Mouse (Mus musculus) cerebellum, adult 9-11 months (tissue): ENCODE results near the gene Ghr.

Source experiments
- DNase-seq: peaks from one replicate; pipeline ENCODE4 v3.0.0; 2022

Gene Ghr

GRCm38 (mm10) chr15:3356073-3356766, 227.1 kb downstream of the Ghr start:
- no peak for DNase-seq

DNA sequence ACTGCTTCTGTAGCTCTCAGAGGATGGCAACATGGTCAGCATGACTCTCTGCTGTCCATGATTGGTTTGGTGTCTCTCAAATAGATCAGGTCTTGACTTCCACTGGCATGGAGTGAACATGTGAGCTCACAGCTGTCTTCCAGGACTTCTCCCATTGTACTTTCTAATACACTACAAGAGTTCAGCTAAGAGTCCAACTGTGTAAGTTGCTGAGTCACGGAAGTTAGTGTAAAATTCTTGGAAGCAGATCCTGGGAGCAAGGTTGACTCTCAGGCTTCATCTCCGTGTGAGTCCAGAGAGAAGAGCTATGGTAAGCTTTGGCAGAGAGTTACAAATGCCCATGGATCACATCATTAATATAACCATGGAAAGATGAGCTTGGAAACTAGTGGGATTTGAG, 229.6 kb downstream of the Ghr start:
- no peak for DNase-seq

GRCm38 (mm10) chr15:3349306-3350064, 233.8 kb downstream of the Ghr start:
- DNase-seq = no peak

GRCm38 (mm10) chr15:3346682-3347081, 236.6 kb downstream of the Ghr start:
- DNase-seq = no peak

DNA sequence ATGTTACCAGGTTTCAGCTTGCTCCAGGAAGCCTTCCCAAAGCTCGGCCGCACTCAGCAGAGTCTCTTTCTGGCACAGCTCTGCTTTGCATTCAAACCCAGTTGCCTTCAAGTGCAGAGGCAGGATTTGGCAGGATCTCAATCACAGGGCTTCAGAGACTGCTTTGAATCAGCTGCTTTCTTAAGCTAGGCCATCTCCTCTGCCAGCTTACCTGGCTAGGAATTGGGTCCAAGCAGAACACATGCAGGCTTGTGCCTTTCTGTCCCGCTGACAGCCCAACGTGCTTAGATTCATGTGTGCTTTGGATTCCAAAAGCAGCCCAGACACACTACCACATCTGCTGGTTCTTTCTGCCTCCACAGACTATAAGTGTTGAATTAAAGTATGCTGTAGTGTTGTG, 238.7 kb downstream of the Ghr start:
- no peak for DNase-seq

- no peak for DNase-seq
Observed at GRCm38 (mm10) chr15:3341806-3342582, 241.3 kb downstream of the Ghr start.

- DNase-seq = no peak
Observed at GRCm38 (mm10) chr15:3339847-3340246, 243.4 kb downstream of the Ghr start.

GRCm38 (mm10) chr15:3332517-3332916, 250.8 kb downstream of the Ghr start:
- no peak for DNase-seq

DNA sequence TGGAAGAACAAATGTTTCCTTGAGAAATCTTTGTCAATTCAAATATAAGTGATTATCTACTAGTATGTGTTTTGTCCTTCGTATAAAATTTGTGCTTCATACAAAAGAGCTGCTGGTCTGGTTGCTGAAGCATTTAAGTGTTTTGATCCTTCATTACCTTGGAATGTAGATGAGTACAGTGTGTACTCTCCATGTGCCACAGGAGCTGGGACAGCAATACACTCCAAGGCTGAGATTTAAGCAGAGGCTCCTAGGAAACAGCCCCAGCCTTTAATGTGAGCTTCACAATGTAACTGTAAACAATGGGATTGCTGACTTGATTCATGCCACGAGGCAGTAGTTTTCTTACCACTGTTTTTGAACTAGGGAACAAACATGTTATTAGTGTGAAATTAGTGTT, 251.5 kb downstream of the Ghr start:
- DNase-seq = no peak

DNA sequence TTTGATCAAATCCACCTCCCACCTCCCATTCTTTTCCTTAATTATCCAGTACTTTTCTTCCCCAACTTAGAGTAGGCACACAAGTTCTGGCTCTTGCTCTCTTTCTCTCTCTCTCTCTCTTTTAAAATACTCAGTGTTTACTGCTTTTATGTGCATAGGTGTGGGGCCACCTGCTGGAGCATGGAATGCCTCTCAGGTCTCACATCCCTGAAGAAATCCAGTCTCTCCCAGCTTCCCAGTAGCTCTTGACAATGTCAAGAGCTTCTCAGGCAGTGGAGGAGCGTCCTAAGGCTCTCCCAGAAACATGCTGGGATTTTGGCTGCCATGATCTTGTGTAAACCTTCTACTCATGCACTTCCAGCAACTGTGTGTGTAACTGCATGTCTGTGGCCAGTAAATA, 253.0 kb downstream of the Ghr start:
- DNase-seq = no peak

- no peak for DNase-seq
Observed at GRCm38 (mm10) chr15:3323041-3323440, 260.3 kb downstream of the Ghr start.

GRCm38 (mm10) chr15:3319929-3320328, 263.4 kb downstream of the Ghr start:
- no peak for DNase-seq

GRCm38 (mm10) chr15:3316617-3317016, 266.7 kb downstream of the Ghr start:
- DNase-seq = no peak

GRCm38 (mm10) chr15:3312937-3313336, 270.4 kb downstream of the Ghr start:
- no peak for DNase-seq

DNA sequence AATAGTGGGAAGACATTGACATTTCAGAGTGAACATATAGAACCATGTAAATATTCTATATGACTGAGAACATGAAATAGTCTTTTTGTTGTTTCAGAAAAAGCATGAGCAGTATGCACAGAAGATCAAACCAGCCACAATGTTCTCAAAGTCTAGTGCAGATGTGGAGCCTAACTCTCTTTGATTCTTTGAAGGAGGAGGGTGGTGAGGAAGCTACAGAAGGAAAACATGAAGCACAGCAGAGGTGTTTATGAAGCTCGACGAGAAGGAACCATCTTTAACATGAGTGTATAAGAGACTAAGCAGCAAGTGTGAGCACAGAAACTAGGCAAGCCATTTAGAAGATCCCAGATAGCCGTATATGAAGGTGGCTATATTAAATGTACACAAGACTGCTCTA, 273.4 kb downstream of the Ghr start:
- DNase-seq = no peak

DNA sequence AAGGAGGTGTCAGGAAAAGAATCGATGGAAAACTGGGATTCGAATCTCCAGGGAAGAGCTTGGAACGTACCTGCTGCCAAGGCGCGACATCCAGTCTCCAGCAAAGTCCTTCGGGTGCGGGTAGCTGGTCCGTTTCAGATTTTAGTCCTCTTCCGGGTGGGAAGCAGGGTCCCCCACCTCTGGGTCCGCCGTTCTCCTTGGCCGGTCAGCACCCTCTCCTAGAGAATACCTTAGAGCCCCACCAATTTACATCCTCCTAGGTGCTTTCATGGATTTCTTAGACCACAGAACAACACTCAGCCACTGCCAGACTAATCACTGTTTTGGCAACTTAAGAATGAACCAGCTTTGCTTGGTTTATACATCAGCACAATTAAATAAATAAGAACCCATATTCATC, 279.9 kb downstream of the Ghr start, which contains the start of gene Ccdc152:
Ccdc152 (minus strand) TSS at position 101 of the 400 bp plus-strand sequence.
- DNase-seq = no peak

DNA sequence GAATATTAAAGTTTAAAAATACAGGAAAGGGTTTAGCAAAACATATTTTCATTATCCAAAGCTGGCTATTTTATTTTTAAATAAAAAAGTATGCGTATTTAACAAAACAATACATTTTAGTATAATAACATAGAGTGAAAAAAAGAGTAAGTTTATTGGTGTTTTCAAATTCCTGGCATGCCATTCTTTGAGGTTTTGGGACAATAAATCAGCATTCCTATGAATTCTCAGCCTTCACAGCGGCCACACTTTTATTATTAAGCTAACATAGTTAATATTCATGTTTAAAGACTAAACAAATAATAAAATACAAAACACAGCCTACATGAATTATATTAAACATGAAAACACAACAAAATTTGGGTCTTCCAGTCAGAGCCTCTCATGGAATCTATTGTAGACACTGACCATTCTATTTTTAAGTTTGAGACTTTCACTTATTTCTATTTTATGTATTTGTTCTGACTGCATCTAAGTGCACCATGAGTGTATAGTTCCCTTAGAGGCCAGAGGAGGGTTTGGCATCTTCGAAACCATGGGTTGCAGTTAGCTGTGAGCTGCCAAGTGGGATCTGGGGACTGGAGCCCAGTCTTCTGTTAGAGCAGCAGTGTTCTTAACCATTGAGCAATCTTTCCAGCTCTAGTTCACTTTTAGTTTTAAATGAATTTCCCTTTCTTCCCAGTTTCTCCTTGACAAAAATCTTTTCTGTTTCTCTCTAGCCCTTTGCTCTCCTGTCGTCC, 282.8 kb downstream of the Ghr start:
- no peak for DNase-seq

GRCm38 (mm10) chr15:3297615-3298014, 285.7 kb downstream of the Ghr start:
- no peak for DNase-seq

GRCm38 (mm10) chr15:3295986-3296385, 287.3 kb downstream of the Ghr start:
- no peak for DNase-seq

DNA sequence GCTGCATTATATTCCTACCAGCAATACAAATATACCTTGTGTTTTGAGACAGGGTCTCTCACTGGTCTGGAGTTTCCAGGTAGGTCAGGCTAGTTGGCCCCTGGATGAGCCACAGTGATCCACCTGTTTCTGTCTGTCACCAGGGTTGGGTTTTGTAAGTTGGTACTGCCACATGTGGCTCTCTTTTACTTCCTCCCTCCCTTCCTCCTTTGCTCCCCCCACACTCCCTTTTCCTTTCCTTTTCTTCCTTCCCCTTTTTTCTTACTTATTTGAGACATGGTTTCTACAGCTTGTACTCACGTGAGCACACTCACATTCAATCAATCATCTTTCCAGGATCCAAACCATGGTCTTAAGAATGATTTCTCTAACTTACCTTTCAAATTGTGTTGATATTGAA, 289.8 kb downstream of the Ghr start:
- DNase-seq = no peak

DNA sequence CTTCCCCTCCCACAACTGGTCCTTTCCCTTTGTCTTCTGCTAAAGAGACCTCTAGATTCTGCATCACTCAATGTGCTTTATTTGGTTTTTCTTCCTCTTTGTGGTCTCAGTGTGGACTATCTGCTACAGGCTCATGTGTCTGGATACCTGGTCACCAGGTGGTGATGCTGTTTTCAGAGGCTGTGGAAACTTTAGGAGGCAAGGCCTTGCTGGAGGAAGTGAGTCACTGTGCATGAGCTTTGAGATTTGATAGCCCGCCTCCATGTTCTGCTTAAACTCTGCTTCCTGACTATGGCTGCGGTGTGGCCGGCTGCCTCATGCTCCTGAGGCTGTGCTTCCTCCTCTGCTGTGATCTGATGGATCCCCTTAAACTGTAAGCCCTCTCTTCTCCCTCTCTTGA, 292.9 kb downstream of the Ghr start:
- DNase-seq = no peak

DNA sequence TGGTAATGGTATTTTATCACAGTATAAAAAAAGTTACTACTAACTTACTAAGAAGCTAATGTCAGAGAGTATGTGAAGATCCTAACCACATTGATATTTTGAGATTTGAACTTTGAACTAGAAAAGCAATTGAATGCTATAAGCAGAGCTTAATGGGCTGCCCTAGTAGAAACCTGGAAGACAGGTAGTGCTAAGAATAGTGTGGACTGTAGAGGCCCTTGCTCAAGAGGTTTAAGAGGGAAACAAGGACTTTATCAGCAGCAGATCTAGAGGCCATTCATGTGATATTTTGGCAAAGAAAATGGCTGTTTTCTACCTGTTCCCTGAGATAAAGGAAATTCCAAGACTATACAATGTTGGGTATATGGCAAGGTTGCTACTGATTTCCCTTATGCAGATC, 297.3 kb downstream of the Ghr start:
- DNase-seq = no peak

- DNase-seq = no peak
Observed at GRCm38 (mm10) chr15:3281737-3282136, 301.6 kb downstream of the Ghr start.
